Mouse (Mus musculus) layer of hippocampus, adult 11-12 months (tissue): Measurements from ENCODE around the gene Plekhm3.

Experiments used
- DNase-seq: peaks from one replicate; pipeline ENCODE4 v3.0.0; 2022; ENCODE audit warnings: low spot score

Gene Plekhm3

GRCm38 (mm10) chr1:64876276-64876675 lies 80.3 kb downstream of the Plekhm3 start:
- DNase-seq: no peak

- no peak for DNase-seq
These were observed 80.9 kb downstream of the Plekhm3 start for GRCm38 (mm10) chr1:64875712-64876111.

GRCm38 (mm10) chr1:64875156-64875555 lies 81.5 kb downstream of the Plekhm3 start:
- no peak for DNase-seq

- no peak for DNase-seq
These were observed 84.7 kb downstream of the Plekhm3 start for GRCm38 (mm10) chr1:64871956-64872355.

- no peak for DNase-seq
These were observed 88.9 kb downstream of the Plekhm3 start for GRCm38 (mm10) chr1:64867684-64868083.

GRCm38 (mm10) chr1:64866140-64866539 lies 90.5 kb downstream of the Plekhm3 start:
- DNase-seq: no peak

GRCm38 (mm10) chr1:64860235-64860920 lies 96.2 kb downstream of the Plekhm3 start:
- DNase-seq: no peak

GRCm38 (mm10) chr1:64859826-64860225 lies 96.8 kb downstream of the Plekhm3 start:
- DNase-seq: no peak

GRCm38 (mm10) chr1:64854835-64855234 lies 101.8 kb downstream of the Plekhm3 start:
- DNase-seq: no peak

- DNase-seq: no peak
These were observed 102.6 kb downstream of the Plekhm3 start for GRCm38 (mm10) chr1:64853738-64854730.

GRCm38 (mm10) chr1:64853244-64853643 lies 103.4 kb downstream of the Plekhm3 start:
- no peak for DNase-seq

GRCm38 (mm10) chr1:64852272-64852671 lies 104.4 kb downstream of the Plekhm3 start:
- DNase-seq: no peak

- no peak for DNase-seq
These were observed 106.3 kb downstream of the Plekhm3 start for GRCm38 (mm10) chr1:64850345-64850744.

GRCm38 (mm10) chr1:64848996-64849395 lies 107.6 kb downstream of the Plekhm3 start:
- no peak for DNase-seq

- DNase-seq: no peak
These were observed 108.5 kb downstream of the Plekhm3 start for GRCm38 (mm10) chr1:64848081-64848480.

- DNase-seq: no peak
These were observed 109.1 kb downstream of the Plekhm3 start for GRCm38 (mm10) chr1:64847565-64847964.

GRCm38 (mm10) chr1:64844978-64845377 lies 111.6 kb downstream of the Plekhm3 start:
- no peak for DNase-seq

- DNase-seq: no peak
These were observed 112.6 kb downstream of the Plekhm3 start for GRCm38 (mm10) chr1:64843900-64844616.

GRCm38 (mm10) chr1:64840930-64841329 lies 115.7 kb downstream of the Plekhm3 start:
- no peak for DNase-seq

GRCm38 (mm10) chr1:64836584-64836983 lies 120.0 kb downstream of the Plekhm3 start:
- DNase-seq: no peak

- DNase-seq: no peak
These were observed 120.5 kb downstream of the Plekhm3 start for GRCm38 (mm10) chr1:64836114-64836513.

GRCm38 (mm10) chr1:64831552-64831951 lies 125.1 kb downstream of the Plekhm3 start:
- no peak for DNase-seq
